ENCODE assay signal across 14 mouse cellular contexts in genomic region chr13:52859065-52859820, GRCm38 (mm10).
DNase-seq lines count a peak whose midpoint lies in the region; ATAC-seq and TF ChIP-seq lines count a peak whose summit lies in the region.
"Had no signal": no experiment of that assay in that cellular context is flagged by ENCODE, and none has a peak within 500 bp of the region (broad histone marks: within the 10 kb centered on the region; RNA-seq: fewer than 3 reads in every experiment).

No protein-coding gene starts in this region.

- peak; percentile 27 for ATAC-seq in heart, postnatal 0 days (ENCODE audit: insufficient read depth, low read depth)
- peak; percentile 45 for ATAC-seq in hindbrain, embryonic 16.5 days
- ATAC-seq: Patski had no signal

- no peaks in the 10 kb centered on the region for H3K27me3 ChIP-seq in heart, postnatal 0 days (ENCODE audit: control insufficient read depth, insufficient read depth, low read length)
- no peaks in the 10 kb centered on the region for H3K27me3 ChIP-seq in hindbrain, embryonic 16.5 days (replicated peaks; ENCODE audit: control insufficient read depth, insufficient read depth, low read length)
- H3K27me3 ChIP-seq: limb, embryonic 12.5 days; Patski had no signal

- intact Hi-C loops in heart, postnatal 14 days (cut with DNase I): no loop called here

- H3K4me2 ChIP-seq in heart, postnatal 0 days (ENCODE audit: low read depth, low read length): no peak overlapping the region
- H3K4me2 ChIP-seq in hindbrain, embryonic 16.5 days (ENCODE audit: low read length): no peak overlapping the region
- H3K4me2 ChIP-seq: limb, embryonic 12.5 days had no signal

- no peak overlapping the region for H3K9ac ChIP-seq in heart, postnatal 0 days (replicated peaks; ENCODE audit: low read depth, low read length)
- H3K9ac ChIP-seq in hindbrain, embryonic 16.5 days (ENCODE audit: low read depth, low read length): peak overlapping the region; percentile 28; the same call in 1 of the 2 replicates
- H3K9ac ChIP-seq: limb, embryonic 12.5 days had no signal

- TF ChIP-seq EP300 in heart, postnatal 0 days (IDR thresholded peaks at IDR 0.05; ENCODE audit: low read depth): no peak

- H3K36me3 ChIP-seq in heart, postnatal 0 days (replicated peaks; ENCODE audit: control insufficient read depth, insufficient read depth, low read length): no peaks in the 10 kb centered on the region
- no peaks in the 10 kb centered on the region for H3K36me3 ChIP-seq in hindbrain, embryonic 16.5 days (ENCODE audit: control insufficient read depth, insufficient read depth, low read length)
- H3K36me3 ChIP-seq: limb, embryonic 12.5 days had no signal

- no peak for DNase-seq in heart, postnatal 0 days (ENCODE audit: low spot score)
- no peak for DNase-seq in heart, postnatal 14 days
- peak; percentile 86 for DNase-seq in brain, adult 2 months (ENCODE audit: low read depth, low spot score)
- peak; percentile 48 for DNase-seq in cerebellum, adult 9-10 months
- no peak for DNase-seq in spleen, postnatal 14 days (ENCODE audit: low spot score in 2 of 2)
- no peak for DNase-seq in urinary bladder, adult 18-20 months (ENCODE audit: low spot score in 2 of 2)
- DNase-seq in lung, postnatal 10 days: no peak
- DNase-seq: adrenal gland, postnatal 10 days; gastrocnemius, postnatal 25 days; kidney, postnatal 25 days; thymus, postnatal 36 days had no signal

- no peak overlapping the region for H3K27ac ChIP-seq in heart, postnatal 0 days (ENCODE audit: low read depth)
- peak overlapping the region; percentile 46; the same call in 1 of the 2 replicates for H3K27ac ChIP-seq in hindbrain, embryonic 16.5 days (ENCODE audit: low read depth, low read length)
- H3K27ac ChIP-seq: limb, embryonic 12.5 days had no signal

- 54% methylated on average over 16 of the region's 16 CpGs for WGBS in heart, postnatal 0 days
- 58% methylated on average over 16 of the region's 16 CpGs for WGBS in hindbrain, embryonic 16.5 days

- no peaks in the 10 kb centered on the region for H3K9me3 ChIP-seq in heart, postnatal 0 days (replicated peaks; ENCODE audit: control insufficient read depth, low read length)
- no peaks in the 10 kb centered on the region for H3K9me3 ChIP-seq in hindbrain, embryonic 16.5 days (ENCODE audit: control insufficient read depth, low read length)
- H3K9me3 ChIP-seq: limb, embryonic 12.5 days had no signal

- H3K4me3 ChIP-seq in heart, postnatal 0 days (ENCODE audit: low read depth, low read length): no peak overlapping the region
- H3K4me3 ChIP-seq in hindbrain, embryonic 16.5 days (ENCODE audit: low read length): no peak overlapping the region
- H3K4me3 ChIP-seq: limb, embryonic 12.5 days had no signal

- TF ChIP-seq CTCF in heart, postnatal 0 days (IDR thresholded peaks at IDR 0.05; ENCODE audit: low read depth): no peak

- peaks cover 12% of the 10 kb centered on the region for H3K4me1 ChIP-seq in heart, postnatal 0 days (ENCODE audit: control insufficient read depth, insufficient read depth)
- H3K4me1 ChIP-seq in hindbrain, embryonic 16.5 days (ENCODE audit: control insufficient read depth, insufficient read depth, low read depth, low read length): peaks cover 4% of the 10 kb centered on the region

Comparison
In these comparisons a context has a peak if more than half of its experiments do, and no peak if none do; other contexts are left out.
1. DNase-seq: peak in brain, adult 2 months (single experiment) and cerebellum, adult 9-10 months (single experiment); none in heart, postnatal 0 days (single experiment), heart, postnatal 14 days (0 of 2), spleen, postnatal 14 days (0 of 2), urinary bladder, adult 18-20 months (0 of 2) and lung, postnatal 10 days (single experiment).